Mouse (Mus musculus) liver, adult 2 months (tissue): ENCODE results near the gene Cmtm7. TPM values are rescaled to one million over a fixed set of nuclear protein-coding genes. Genes with fewer than 3 reads are reported as not detected.

Source experiments
- DNase-seq: peaks from one replicate; pipeline ENCODE4 v3.0.0-alpha.2; 2011; ENCODE audit warnings: low read depth, low spot score; ENCODE audit errors: extremely low read depth
- H3K27ac ChIP-seq: fragments of 200-500 bp; replicated peaks from 2 replicates; pipeline ENCODE4 v1.5.1; 2012; ENCODE audit warnings: low read depth, mild to moderate bottlenecking, control low read depth, inconsistent platforms, low read length; ENCODE audit not compliant: insufficient read depth
- H3K27me3 ChIP-seq: fragments of 200-500 bp; 2 replicates; pipeline ENCODE4 v1.6.1; 2012; ENCODE audit warnings: mild to moderate bottlenecking, moderate library complexity, low read length, inconsistent platforms; ENCODE audit not compliant: control insufficient read depth, insufficient read depth
- H3K36me3 ChIP-seq: fragments of 200-500 bp; 2 replicates; pipeline ENCODE4 v1.6.1; 2012; ENCODE audit warnings: low read length, inconsistent platforms; ENCODE audit not compliant: control insufficient read depth, insufficient read depth
- H3K4me1 ChIP-seq: fragments of 200-500 bp; 2 replicates; pipeline ENCODE4 v1.6.1; 2011; ENCODE audit warnings: low read length; ENCODE audit not compliant: control insufficient read depth, insufficient read depth
- H3K4me3 ChIP-seq: fragments of 200-500 bp; 2 replicates; pipeline ENCODE4 v1.5.1; 2011; ENCODE audit warnings: low read depth, mild to moderate bottlenecking, control low read depth, low read length, moderate library complexity; ENCODE audit not compliant: insufficient read depth
- H3K79me2 ChIP-seq: fragments of 200-500 bp; 2 replicates; pipeline ENCODE4 v1.6.1; 2012; ENCODE audit warnings: inconsistent platforms, mild to moderate bottlenecking, low read length, moderate library complexity; ENCODE audit not compliant: control insufficient read depth, insufficient read depth
- H3K9ac ChIP-seq: fragments of 200-500 bp; 2 replicates; pipeline ENCODE4 v1.6.1; 2012; ENCODE audit warnings: low read depth, mild to moderate bottlenecking, control low read depth, inconsistent platforms, low read length
- CTCF ChIP-seq: fragments of 200-500 bp; IDR thresholded peaks from 2 replicates; pipeline ENCODE4 v1.5.1; 2011; ENCODE audit warnings: low read depth, low read length, control low read depth
- POLR2A ChIP-seq: fragments of 200-500 bp; IDR thresholded peaks from 2 replicates; pipeline ENCODE4 v1.6.1; 2011; ENCODE audit warnings: low read length, control low read depth; ENCODE audit not compliant: insufficient read depth; ENCODE audit errors: extremely low read depth
- WGBS: fragments of 180-500 bp; shearing (Covaris S2); methylation state at CpG from one replicate; pipeline ENCODE4 v1.1.7; 2018; 5-methylcytosine and 5-hydroxymethylcytosine counted together
- polyA plus RNA-seq: library from polyadenylated mRNA; depleted of rRNA; stranded (reverse); fragments of >200 nt; gene quantifications from 2 replicates; pipeline ENCODE4 v1.2.3, GENCODE M21; 2012
- total RNA-seq: library from RNA; depleted of rRNA; stranded (reverse); fragments of >200 nt; gene quantifications from 2 replicates; pipeline ENCODE4 v1.2.3, GENCODE M21; 2014

Gene Cmtm7
- total and polyA plus RNA-seq, 2 experiments: 5.3 to 17.3 TPM

- Histone ChIP-seq H3K79me2 (no peaks in the 10 kb centered on the region), H3K36me3 (peaks cover 4% of the 10 kb centered on the region; the same call in 1 of the 2 replicates), H3K9ac (no peak overlapping the region), H3K4me1 (no peaks in the 10 kb centered on the region), H3K4me3 (no peak overlapping the region), H3K27me3 (no peaks in the 10 kb centered on the region), H3K27ac (no peak overlapping the region)
- TF ChIP-seq POLR2A (no peak), CTCF (no peak)
- DNase-seq: no peak
- WGBS: 34% methylated on average over 16 of the region's 16 CpGs
These were observed 3.9 kb upstream of the Cmtm7 start for GRCm38 (mm10) chr9:114785432-114786125.

DNA sequence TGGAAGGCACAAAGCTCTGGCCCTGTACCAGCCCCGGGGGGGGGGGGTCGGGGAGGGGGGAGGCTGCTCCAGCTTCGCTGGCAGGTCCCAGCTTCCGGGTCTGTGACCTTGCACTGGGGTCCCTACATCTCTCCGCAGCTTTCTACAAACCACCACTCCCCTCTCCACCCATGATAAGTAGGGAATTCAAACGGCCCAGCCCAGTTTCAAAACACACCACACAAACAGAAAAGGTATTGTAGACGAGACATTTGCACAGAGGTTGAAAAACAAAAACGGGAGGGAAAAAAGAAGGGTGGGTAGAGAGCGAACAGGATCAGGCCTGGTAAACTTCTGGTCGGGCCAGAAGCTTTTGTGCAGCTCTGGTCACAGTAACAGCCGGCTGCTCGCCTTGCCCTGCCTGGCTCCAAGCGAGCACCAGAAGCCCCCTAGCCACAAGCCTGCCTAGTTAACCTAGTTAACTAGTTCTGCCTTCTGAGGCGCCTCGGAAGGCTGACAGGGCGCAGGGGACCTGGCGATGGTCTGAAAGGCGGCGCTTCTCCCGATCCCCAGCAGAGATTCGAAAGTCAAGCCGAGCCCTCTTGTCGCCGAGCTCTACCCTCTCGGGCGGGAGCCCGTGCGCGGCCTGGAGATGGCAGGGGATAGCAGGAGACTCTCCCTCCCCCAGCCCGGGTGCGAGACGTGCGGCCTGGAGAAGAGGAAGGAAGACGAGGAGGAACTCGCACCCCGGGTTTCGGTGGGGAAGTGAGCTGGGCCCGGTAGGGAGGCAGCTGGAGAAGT, 720 bp downstream of the Cmtm7 start:
- no peaks in the 10 kb centered on the region for H3K79me2 ChIP-seq
- no peaks in the 10 kb centered on the region for H3K36me3 ChIP-seq
- peak overlapping the region; percentile 56 for H3K27ac ChIP-seq
- H3K4me1 ChIP-seq: no peaks in the 10 kb centered on the region
- DNase-seq: peak; percentile 27
- H3K27me3 ChIP-seq: no peaks in the 10 kb centered on the region
- peak overlapping the region; percentile 49 for H3K9ac ChIP-seq
- WGBS: 6% methylated on average over 38 of the region's 38 CpGs
- H3K4me3 ChIP-seq: peak overlapping the region; percentile 65
- TF ChIP-seq POLR2A (no peak), CTCF (no peak)

DNA sequence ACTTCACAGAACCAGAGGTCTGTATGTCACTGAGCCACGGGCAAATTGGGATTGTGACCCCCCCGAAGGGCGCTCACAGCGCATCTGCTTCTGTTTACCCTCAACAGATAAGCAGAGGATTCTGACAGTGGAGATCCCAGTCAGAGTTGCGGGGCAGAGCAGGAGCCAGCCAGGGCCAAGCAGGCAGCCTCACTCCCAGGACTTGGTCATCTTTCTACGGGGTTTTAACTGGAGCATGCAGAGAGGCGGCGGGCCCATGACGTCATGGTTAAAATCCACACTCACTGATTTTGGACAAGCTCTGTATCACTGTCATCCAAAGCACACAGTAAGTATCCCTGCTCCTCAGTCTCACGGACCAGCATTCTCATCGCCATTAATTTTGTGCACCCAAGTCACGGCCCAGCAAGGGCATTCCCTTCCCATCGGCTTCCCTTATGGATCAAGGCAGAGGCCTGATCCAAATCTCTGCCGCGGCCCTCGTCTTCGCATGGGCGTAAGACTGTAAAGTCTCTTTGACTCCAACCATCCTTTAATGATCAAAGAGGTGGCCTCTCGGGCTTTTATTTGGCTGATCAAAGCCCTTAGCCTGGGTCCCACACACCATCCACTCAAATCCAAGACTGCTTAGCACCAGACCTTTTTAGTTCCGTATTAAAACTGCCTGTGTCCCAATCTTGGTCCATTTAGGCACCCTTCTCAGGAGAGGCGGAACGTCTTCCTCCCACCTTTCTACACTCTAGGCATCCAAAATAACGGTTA, 1.5 kb downstream of the Cmtm7 start:
- no peaks in the 10 kb centered on the region for H3K4me1 ChIP-seq
- peak overlapping the region; percentile 12 for H3K4me3 ChIP-seq
- H3K27ac ChIP-seq: no peak overlapping the region
- no peaks in the 10 kb centered on the region for H3K79me2 ChIP-seq
- 62% methylated on average over 23 of the region's 23 CpGs for WGBS
- no peak for TF ChIP-seq CTCF
- no peak for TF ChIP-seq POLR2A
- H3K36me3 ChIP-seq: no peaks in the 10 kb centered on the region
- 0 out of 2 replicates have a peak overlapping the region, but pooled peaks have one; percentile 14 for H3K9ac ChIP-seq
- no peaks in the 10 kb centered on the region for H3K27me3 ChIP-seq
- no peak for DNase-seq

DNA sequence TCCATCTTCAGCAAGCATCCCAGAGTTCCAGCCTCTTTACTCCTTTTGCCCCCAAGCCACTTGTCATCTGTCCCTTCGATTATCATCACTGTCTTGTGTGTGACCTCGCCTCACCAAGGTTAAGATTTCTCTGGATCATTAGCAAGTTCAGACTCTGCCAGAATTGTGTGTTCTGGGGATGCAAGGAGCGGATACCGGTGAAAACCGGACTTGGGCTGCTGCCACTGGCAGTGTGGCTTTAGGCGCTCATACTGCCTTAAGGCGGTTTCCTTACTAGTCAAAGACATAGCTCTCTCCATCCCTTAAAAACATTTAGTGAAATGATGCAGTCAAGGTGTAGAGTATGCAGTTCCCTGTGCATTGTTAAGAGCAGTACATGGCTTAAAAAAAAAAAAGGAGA, 2.8 kb downstream of the Cmtm7 start:
- no peaks in the 10 kb centered on the region for H3K36me3 ChIP-seq
- H3K27ac ChIP-seq: no peak overlapping the region
- no peak overlapping the region for H3K4me3 ChIP-seq
- H3K4me1 ChIP-seq: no peaks in the 10 kb centered on the region
- WGBS: 90% methylated on average over 7 of the region's 7 CpGs
- H3K9ac ChIP-seq: no peak overlapping the region
- TF ChIP-seq CTCF (no peak), POLR2A (no peak)
- no peaks in the 10 kb centered on the region for H3K27me3 ChIP-seq
- H3K79me2 ChIP-seq: no peaks in the 10 kb centered on the region
- no peak for DNase-seq

DNA sequence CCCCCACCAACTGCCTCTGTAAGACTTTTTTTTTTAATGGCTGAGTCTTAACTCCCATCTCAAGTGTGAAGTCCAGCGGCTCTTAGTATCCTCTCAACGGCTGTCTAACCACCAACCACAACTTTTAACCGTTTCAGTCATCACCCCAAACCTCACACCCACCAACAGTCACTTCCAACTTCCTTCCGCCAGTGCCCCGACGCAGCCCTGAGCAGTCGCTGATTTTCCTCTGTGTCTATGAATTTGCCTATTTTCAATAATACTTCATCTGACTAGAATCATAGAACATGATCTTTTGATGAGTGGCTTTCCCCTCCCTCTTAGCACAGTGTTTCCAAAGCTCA, 3.6 kb downstream of the Cmtm7 start:
- Histone ChIP-seq H3K36me3 (no peaks in the 10 kb centered on the region), H3K27me3 (no peaks in the 10 kb centered on the region), H3K4me1 (no peaks in the 10 kb centered on the region), H3K27ac (no peak overlapping the region), H3K79me2 (no peaks in the 10 kb centered on the region), H3K9ac (no peak overlapping the region), H3K4me3 (no peak overlapping the region)
- no peak for DNase-seq
- 77% methylated on average over 7 of the region's 7 CpGs for WGBS
- TF ChIP-seq CTCF (no peak), POLR2A (no peak)
